Mouse (Mus musculus) adrenal gland, postnatal 4 days (tissue): ENCODE measurements around the gene Cd302. TPM values are rescaled to one million over a fixed set of nuclear protein-coding genes. Genes with fewer than 3 reads are reported as not detected.

Experiments used
- total RNA-seq, 2 experiments: library from RNA; stranded (reverse); gene quantifications; 2 replicates each; pipeline ENCODE4 v1.2.3; 2021

Cd302 gene
- total RNA-seq, 2 experiments from 2014 or later, result 19.4 to 35.4 TPM

Other genes starting within 250 kb of the Cd302 start
- gene Baz2b, start 74.6 kb downstream of the Cd302 start, total RNA-seq, result 10 to 100 TPM; 89.2 to 97.1 TPM
- gene March7, start 74.6 kb downstream of the Cd302 start, total RNA-seq, result 10 to 100 TPM; 73.5 to 80.9 TPM
- 1 to 10 TPM; 1.5 to 1.7 TPM for gene Ly75, start 98.8 kb upstream of the Cd302 start, total RNA-seq